Mouse (Mus musculus): ENCODE measurements around the gene Lnx1.

Lnx1 gene

GRCm38 (mm10) chr5:74600010-74600409 lies 102.7 kb downstream of the Lnx1 start:
- no peak for DNase-seq

- no peak for DNase-seq
Measured at GRCm38 (mm10) chr5:74593147-74593546, 109.6 kb downstream of the Lnx1 start.

GRCm38 (mm10) chr5:74591413-74591812 lies 111.3 kb downstream of the Lnx1 start:
- DNase-seq = no peak

GRCm38 (mm10) chr5:74589133-74589532 lies 113.6 kb downstream of the Lnx1 start:
- no peak for DNase-seq

GRCm38 (mm10) chr5:74571767-74572166 lies 130.9 kb downstream of the Lnx1 start:
- DNase-seq = no peak

- DNase-seq = no peak
Measured at GRCm38 (mm10) chr5:74561151-74561550, 141.6 kb downstream of the Lnx1 start.

- DNase-seq = no peak
Measured at GRCm38 (mm10) chr5:74549566-74549965, 153.1 kb downstream of the Lnx1 start.

GRCm38 (mm10) chr5:74545606-74546005 lies 157.1 kb downstream of the Lnx1 start:
- DNase-seq = no peak

Data from lung, postnatal 14 days (tissue).